Comparison of ENCODE assay signal across 5 mouse cellular contexts in genomic region chr14:75222386-75222785, GRCm38 (mm10).
"Had no signal": no experiment of that assay in that cellular context is flagged by ENCODE, and none has a peak within 500 bp of the region (broad histone marks: within the 10 kb centered on the region; RNA-seq: fewer than 3 reads in every experiment).

No protein-coding gene starts in this region.

- DNase-seq: kidney, adult 8-10 months; layer of hippocampus, postnatal 36 days; lung, embryonic 14.5 days; thymus, adult 18-20 months; thymus, postnatal 36 days had no signal
